Mouse (Mus musculus) liver, adult 2 months (tissue): ENCODE measurements around the gene Nacad.

ENCODE experiments used
- CTCF ChIP-seq: fragments of 200-500 bp; IDR thresholded peaks from 2 replicates; pipeline ENCODE4 v1.5.1; 2011; ENCODE audit warnings: low read depth, low read length, control low read depth
- POLR2A ChIP-seq: fragments of 200-500 bp; IDR thresholded peaks from 2 replicates; pipeline ENCODE4 v1.6.1; 2011; ENCODE audit warnings: low read length, control low read depth; ENCODE audit not compliant: insufficient read depth; ENCODE audit errors: extremely low read depth

- no peak for TF ChIP-seq CTCF
- TF ChIP-seq POLR2A: no peak
Observed at GRCm38 (mm10) chr11:6603224-6603623, 2.6 kb downstream of the Nacad start.
